Comparison of ENCODE assay signal across 9 mouse cellular contexts in genomic region chr11:102431728-102432114, GRCm38 (mm10). TPM values are rescaled to one million over a fixed set of nuclear protein-coding genes. Genes with fewer than 3 reads are reported as not detected.
A peak's percentile ranks its signal among the peaks of the same experiment; 100 is the strongest.
DNase-seq lines count a peak whose midpoint lies in the region; ATAC-seq and TF ChIP-seq lines count a peak whose summit lies in the region.
"Had no signal": no experiment of that assay in that cellular context is flagged by ENCODE, and none has a peak within 500 bp of the region (broad histone marks: within the 10 kb centered on the region; RNA-seq: fewer than 3 reads in every experiment).

No protein-coding gene starts in this region.

- H3K4me3 ChIP-seq in kidney, embryonic 16.5 days (ENCODE audit: low read length): no peak overlapping the region
- H3K4me3 ChIP-seq in bone marrow, adult 2 months (replicated peaks; ENCODE audit: control insufficient read depth, low read depth, low read length): peak overlapping the region; percentile 42
- H3K4me3 ChIP-seq in liver, embryonic 13.5 days (replicated peaks): peak overlapping the region; percentile 14

- peaks cover 26% of the 10 kb centered on the region for H3K36me3 ChIP-seq in kidney, embryonic 16.5 days (ENCODE audit: insufficient read depth, low read length)
- peaks cover 10% of the 10 kb centered on the region; the same call in 1 of the 2 replicates for H3K36me3 ChIP-seq in liver, embryonic 13.5 days

- no peak for TF ChIP-seq POLR2A in bone marrow, adult 2 months (IDR thresholded peaks at IDR 0.05; ENCODE audit: borderline replicate concordance, control insufficient read depth, low read depth, low read length)

- H3K9me3 ChIP-seq in kidney, embryonic 16.5 days (ENCODE audit: low read length): no peaks in the 10 kb centered on the region
- no peaks in the 10 kb centered on the region for H3K9me3 ChIP-seq in liver, embryonic 13.5 days (replicated peaks)

- H3K9ac ChIP-seq in kidney, embryonic 16.5 days (replicated peaks; ENCODE audit: low read length): no peak overlapping the region
- H3K9ac ChIP-seq in liver, embryonic 13.5 days: peak overlapping the region; percentile 47; the same call in 1 of the 2 replicates

- DNase-seq in cerebellum, adult 9-10 months: peak; percentile 58
- no peak for DNase-seq in cerebellum, adult 11 months
- no peak for DNase-seq in kidney, postnatal 14 days
- no peak for DNase-seq in liver, embryonic 13.5 days
- DNase-seq in urinary bladder, postnatal 36 days (ENCODE audit: low spot score in 2 of 2): no peak
- no peak for DNase-seq in left cerebral cortex, postnatal 14 days (ENCODE audit: low spot score in 2 of 2)

- H3K27me3 ChIP-seq in kidney, embryonic 16.5 days (ENCODE audit: insufficient read depth, low read length): no peaks in the 10 kb centered on the region
- H3K27me3 ChIP-seq in liver, embryonic 13.5 days: peaks cover 31% of the 10 kb centered on the region
- H3K27me3 ChIP-seq: Patski had no signal

- intact Hi-C loops in left cerebral cortex, postnatal 14 days (cut with DNase I): loop anchor here (2.0 to 5.0 kb wide), 3 partner anchors 23 to 123 kb away; no protein-coding TSS in a partner anchor

- no peak for ATAC-seq in kidney, embryonic 16.5 days (ENCODE audit: low FRiP score, low TSS enrichment)
- no peak for ATAC-seq in liver, embryonic 13.5 days (ENCODE audit: low read depth)
- ATAC-seq: Patski had no signal

- 0 out of 2 replicates have a peak overlapping the region, but pooled peaks have one; percentile 18 for H3K4me2 ChIP-seq in kidney, embryonic 16.5 days (replicated peaks; ENCODE audit: low read depth, low read length)
- peak overlapping the region; percentile 46 for H3K4me2 ChIP-seq in liver, embryonic 13.5 days

- peaks cover 20% of the 10 kb centered on the region for H3K4me1 ChIP-seq in kidney, embryonic 16.5 days (ENCODE audit: insufficient read depth, low read length)
- peaks cover 10% of the 10 kb centered on the region; the same call in 1 of the 2 replicates for H3K4me1 ChIP-seq in bone marrow, adult 2 months (ENCODE audit: control insufficient read depth, insufficient read depth, low read length)
- H3K4me1 ChIP-seq in liver, embryonic 13.5 days (replicated peaks): peaks cover 38% of the 10 kb centered on the region

- 92% methylated on average over 3 of the region's 3 CpGs for WGBS in kidney, embryonic 16.5 days
- WGBS in bone marrow, adult 2 months: 36% methylated on average over 3 of the region's 3 CpGs
- WGBS in liver, embryonic 13.5 days (ENCODE audit: insufficient replicate concordance): 67% methylated on average over 3 of the region's 3 CpGs

- no peak overlapping the region for H3K27ac ChIP-seq in kidney, embryonic 16.5 days (ENCODE audit: low read length)
- peak overlapping the region; percentile 92 for H3K27ac ChIP-seq in bone marrow, adult 2 months (ENCODE audit: control insufficient read depth, insufficient read depth, low read depth, low read length, poor library complexity)
- no peak overlapping the region; the same call in 1 of the 2 replicates for H3K27ac ChIP-seq in liver, embryonic 13.5 days

- no peak for TF ChIP-seq CTCF in bone marrow, adult 2 months (IDR thresholded peaks at IDR 0.05; ENCODE audit: control insufficient read depth, insufficient read depth, low read length)

RNA-seq across cellular contexts. Expression of gene Grn, which starts 1.6 kb away (rescaled TPM):
- polyA plus RNA-seq in kidney, embryonic 16.5 days (2015; fragmentation: Nextera tagmentation; extraction: Ambion mirVana): 208 and 213 TPM in 2 replicates
- 57.7 and 87.0 TPM in 2 replicates for polyA plus RNA-seq in bone marrow, adult 2 months (2011; ENCODE audit: insufficient read depth, insufficient read length, low replicate concordance, missing spikeins)
- polyA plus RNA-seq in liver, embryonic 13.5 days (2015; fragmentation: Nextera tagmentation; extraction: Ambion mirVana): 59.5 and 63.3 TPM in 2 replicates
- 10 to 100 TPM; 74.3 to 78.5 TPM for total RNA-seq in left cerebral cortex, postnatal 14 days (2021)

RNA-seq across cellular contexts. Expression of gene Fam171a2, which starts 15.8 kb away (rescaled TPM):
- polyA plus RNA-seq in kidney, embryonic 16.5 days (2015; fragmentation: Nextera tagmentation; extraction: Ambion mirVana): 5.3 and 5.8 TPM in 2 replicates
- 0.65 and 2.7 TPM in 2 replicates for polyA plus RNA-seq in bone marrow, adult 2 months (2011; ENCODE audit: insufficient read depth, insufficient read length, low replicate concordance, missing spikeins)
- polyA plus RNA-seq in liver, embryonic 13.5 days (2015; fragmentation: Nextera tagmentation; extraction: Ambion mirVana): 0.25 and 0.41 TPM in 2 replicates
- total RNA-seq in left cerebral cortex, postnatal 14 days (2021): 100 to 1,000 TPM in 1 of 2 experiments, 10 to 100 TPM in 1; 97.3 to 111 TPM

RNA-seq across cellular contexts. Expression of gene Slc25a39, which starts 24.0 kb away (rescaled TPM):
- polyA plus RNA-seq in kidney, embryonic 16.5 days (2015; fragmentation: Nextera tagmentation; extraction: Ambion mirVana): 337 and 360 TPM in 2 replicates
- 207 and 269 TPM in 2 replicates for polyA plus RNA-seq in bone marrow, adult 2 months (2011; ENCODE audit: insufficient read depth, insufficient read length, low replicate concordance, missing spikeins)
- polyA plus RNA-seq in liver, embryonic 13.5 days (2015; fragmentation: Nextera tagmentation; extraction: Ambion mirVana): 388 and 390 TPM in 2 replicates
- total RNA-seq in left cerebral cortex, postnatal 14 days (2021): 10 to 100 TPM; 71.0 to 71.3 TPM

RNA-seq across cellular contexts. Expression of gene Itga2b, which starts 38.2 kb away (rescaled TPM):
- polyA plus RNA-seq in kidney, embryonic 16.5 days (2015; fragmentation: Nextera tagmentation; extraction: Ambion mirVana): 10.2 and 10.8 TPM in 2 replicates
- 432 and 648 TPM in 2 replicates for polyA plus RNA-seq in bone marrow, adult 2 months (2011; ENCODE audit: insufficient read depth, insufficient read length, low replicate concordance, missing spikeins)
- 41.8 and 45.1 TPM in 2 replicates for polyA plus RNA-seq in liver, embryonic 13.5 days (2015; fragmentation: Nextera tagmentation; extraction: Ambion mirVana)
- total RNA-seq in left cerebral cortex, postnatal 14 days (2021): 1 to 10 TPM; 2.0 to 3.6 TPM

RNA-seq across cellular contexts. Expression of gene Rundc3a, which starts 38.5 kb away (rescaled TPM):
- polyA plus RNA-seq in kidney, embryonic 16.5 days (2015; fragmentation: Nextera tagmentation; extraction: Ambion mirVana): 3.3 and 3.9 TPM in 2 replicates
- polyA plus RNA-seq in bone marrow, adult 2 months (2011; ENCODE audit: insufficient read depth, insufficient read length, low replicate concordance, missing spikeins): 2.3 and 3.2 TPM in 2 replicates
- polyA plus RNA-seq in liver, embryonic 13.5 days (2015; fragmentation: Nextera tagmentation; extraction: Ambion mirVana): 1.5 and 1.7 TPM in 2 replicates
- total RNA-seq in left cerebral cortex, postnatal 14 days (2021): 100 to 1,000 TPM; 399 to 416 TPM
